Mouse (Mus musculus) hindbrain, postnatal 0 days (tissue): ENCODE results near the gene Panx2. TPM values are rescaled to one million over a fixed set of nuclear protein-coding genes. Genes with fewer than 3 reads are reported as not detected.
A peak's percentile ranks its signal among the peaks of the same experiment; 100 is the strongest.

ENCODE experiments used
- ATAC-seq: fragments of 200-750 bp; cut with Nextera tagmentation; 2 replicates; pipeline ENCODE4 v1.8.0; 2017; ENCODE audit warnings: mild to moderate bottlenecking, moderate TSS enrichment, moderate library complexity
- DNase-seq: peaks from one replicate; pipeline ENCODE4 v3.0.0-alpha.2; 2015; ENCODE audit warnings: low spot score
- H3K27ac ChIP-seq: fragments of 300-500 bp; sonication (generic); 2 replicates; pipeline ENCODE4 v1.5.1; 2014; ENCODE audit warnings: mild to moderate bottlenecking
- H3K27me3 ChIP-seq: fragments of 300-500 bp; sonication (generic); 2 replicates; pipeline ENCODE4 v1.6.1; 2014; ENCODE audit warnings: low read length, mixed read lengths; ENCODE audit not compliant: insufficient read depth
- H3K36me3 ChIP-seq: fragments of 300-500 bp; sonication (generic); 2 replicates; pipeline ENCODE4 v1.6.1; 2014; ENCODE audit warnings: low read length, mixed read lengths; ENCODE audit not compliant: insufficient read depth
- H3K4me1 ChIP-seq: fragments of 300-500 bp; sonication (generic); 2 replicates; pipeline ENCODE4 v1.6.1; 2014; ENCODE audit warnings: antibody characterized with exemption, low read length, mixed read lengths; ENCODE audit not compliant: insufficient read depth
- H3K4me2 ChIP-seq: fragments of 300-500 bp; sonication (generic); 2 replicates; pipeline ENCODE4 v1.6.1; 2014; ENCODE audit warnings: low read depth, mild to moderate bottlenecking, low read length, moderate library complexity, mixed read lengths
- H3K4me3 ChIP-seq: fragments of 300-500 bp; sonication (generic); 2 replicates; pipeline ENCODE4 v1.5.1; 2014; ENCODE audit warnings: low read length
- H3K9ac ChIP-seq: fragments of 300-500 bp; sonication (generic); replicated peaks from 2 replicates; pipeline ENCODE4 v1.6.1; 2014; ENCODE audit warnings: mild to moderate bottlenecking, low read length, moderate library complexity, mixed read lengths
- H3K9me3 ChIP-seq: fragments of 300-500 bp; sonication (generic); 2 replicates; pipeline ENCODE4 v1.6.1; 2016; ENCODE audit warnings: low read length, mixed read lengths
- CTCF ChIP-seq: IDR thresholded peaks from 2 replicates; pipeline ENCODE4 v1.5.1; 2016; ENCODE audit warnings: antibody characterized with exemption, control low read depth, low read depth
- WGBS: fragments of 180-500 bp; shearing (Covaris S2); extraction: QIAGEN DNeasy Blood & Tissue Kit; methylation state at CpG from one replicate; pipeline ENCODE4 v1.1.7; 2014; 5-methylcytosine and 5-hydroxymethylcytosine counted together
- polyA plus RNA-seq: library from polyadenylated mRNA; unstranded; fragments of >200 nt; fragmentation: Nextera tagmentation; extraction: Ambion mirVana; gene quantifications from 2 replicates; pipeline ENCODE4 v1.2.1, GENCODE M21; 2015
- total RNA-seq: library from RNA; depleted of rRNA; stranded (reverse); fragments of >200 nt; gene quantifications from 2 replicates; pipeline ENCODE4 v1.2.3, GENCODE M21; 2014

Gene Panx2
- total and polyA plus RNA-seq, 2 experiments from 2014 or later = 8.3 to 17.9 TPM

DNA sequence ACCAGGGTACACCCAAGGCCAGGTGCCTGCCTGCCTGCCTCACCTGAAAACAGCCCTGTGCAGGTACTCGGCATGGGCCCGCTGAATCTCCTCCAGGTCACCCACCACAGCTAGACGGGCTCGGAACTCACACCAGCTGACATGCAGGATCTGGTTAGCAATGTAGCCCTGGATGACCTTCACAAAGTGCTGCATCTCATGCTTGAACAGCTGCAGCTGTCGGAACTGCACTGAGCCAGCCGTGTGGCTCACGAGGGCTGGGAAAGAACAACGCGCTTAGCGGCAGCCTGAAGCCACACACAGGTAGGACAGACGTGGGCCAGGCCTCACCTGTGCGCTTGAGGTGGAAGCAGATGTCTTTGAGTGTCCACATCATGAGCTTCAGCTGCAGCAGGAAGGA, 41.3 kb downstream of the Panx2 start:
- Histone ChIP-seq H3K27ac (no peak overlapping the region), H3K4me2 (no peak overlapping the region), H3K36me3 (peaks cover 75% of the 10 kb centered on the region), H3K9ac (no peak overlapping the region), H3K9me3 (no peaks in the 10 kb centered on the region), H3K27me3 (no peaks in the 10 kb centered on the region), H3K4me1 (no peaks in the 10 kb centered on the region), H3K4me3 (no peak overlapping the region)
- ATAC-seq (no peak), DNase-seq (no peak)
- no peak for TF ChIP-seq CTCF
- 83% methylated on average over 12 of the region's 12 CpGs for WGBS

GRCm38 (mm10) chr15:89102646-89103045, 43.1 kb downstream of the Panx2 start:
- H3K27me3 ChIP-seq = no peaks in the 10 kb centered on the region
- DNase-seq (no peak), ATAC-seq (no peak)
- H3K9me3 ChIP-seq = no peaks in the 10 kb centered on the region
- H3K4me2 ChIP-seq = no peak overlapping the region
- peaks cover 72% of the 10 kb centered on the region for H3K36me3 ChIP-seq
- no peaks in the 10 kb centered on the region for H3K4me1 ChIP-seq
- no peak overlapping the region for H3K4me3 ChIP-seq
- no peak for TF ChIP-seq CTCF
- no peak overlapping the region for H3K9ac ChIP-seq
- 36% methylated on average over 5 of the region's 5 CpGs for WGBS
- H3K27ac ChIP-seq = no peak overlapping the region

DNA sequence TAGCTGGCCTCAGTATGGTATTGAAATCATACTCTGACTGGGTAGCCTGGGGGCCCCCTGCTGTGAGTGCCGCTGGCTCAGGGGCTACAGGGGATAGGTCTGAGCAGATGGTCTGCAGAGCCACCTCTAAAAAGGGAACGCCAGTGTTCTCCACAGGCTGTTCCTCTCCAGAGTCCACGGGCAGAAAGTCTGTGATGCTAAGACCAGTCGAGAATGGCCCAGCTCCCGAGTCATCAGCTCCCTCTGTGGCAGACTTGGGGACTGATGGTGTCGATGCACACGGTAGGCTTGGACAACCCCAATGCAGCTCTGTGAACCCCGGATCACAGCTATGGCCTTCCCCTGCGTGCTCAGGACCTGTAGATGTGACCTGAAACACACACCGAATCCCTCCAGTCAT, 44.4 kb downstream of the Panx2 start:
- no peaks in the 10 kb centered on the region for H3K27me3 ChIP-seq
- H3K4me3 ChIP-seq = no peak overlapping the region
- H3K4me1 ChIP-seq = no peaks in the 10 kb centered on the region
- peaks cover 71% of the 10 kb centered on the region for H3K36me3 ChIP-seq
- 81% methylated on average over 10 of the region's 10 CpGs for WGBS
- no peak overlapping the region for H3K4me2 ChIP-seq
- H3K27ac ChIP-seq = no peak overlapping the region
- ATAC-seq (0 out of 2 replicates have a peak, but pooled peaks have one; percentile 15), DNase-seq (no peak)
- no peak for TF ChIP-seq CTCF
- H3K9me3 ChIP-seq = no peaks in the 10 kb centered on the region
- no peak overlapping the region for H3K9ac ChIP-seq

DNA sequence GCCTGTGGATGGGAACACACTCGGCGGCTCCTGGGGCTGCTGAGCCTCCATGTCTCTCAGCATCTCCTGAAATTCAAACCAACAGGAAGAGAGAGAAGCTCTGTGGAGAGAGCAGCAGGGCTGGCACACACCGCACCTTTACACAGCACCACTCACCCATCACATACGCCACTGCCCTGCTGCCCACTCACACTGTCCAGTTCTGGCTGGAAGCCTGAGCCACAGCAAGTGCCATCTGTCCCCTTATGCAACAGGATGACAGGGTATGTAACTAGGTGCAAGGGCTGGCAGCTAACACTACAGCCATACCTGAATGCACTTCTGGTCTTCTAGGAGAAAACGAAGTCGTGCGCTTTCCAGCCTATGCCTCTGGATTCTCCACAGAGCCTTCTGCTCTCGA, 44.9 kb downstream of the Panx2 start:
- H3K4me1 ChIP-seq = no peaks in the 10 kb centered on the region
- no peaks in the 10 kb centered on the region for H3K9me3 ChIP-seq
- no peaks in the 10 kb centered on the region for H3K27me3 ChIP-seq
- ATAC-seq (0 out of 2 replicates have a peak, but pooled peaks have one; percentile 40), DNase-seq (peak; percentile 18)
- H3K9ac ChIP-seq = no peak overlapping the region
- H3K4me3 ChIP-seq = no peak overlapping the region
- no peak for TF ChIP-seq CTCF
- no peak overlapping the region for H3K4me2 ChIP-seq
- 89% methylated on average over 8 of the region's 8 CpGs for WGBS
- H3K36me3 ChIP-seq = peaks cover 72% of the 10 kb centered on the region
- no peak overlapping the region for H3K27ac ChIP-seq

DNA sequence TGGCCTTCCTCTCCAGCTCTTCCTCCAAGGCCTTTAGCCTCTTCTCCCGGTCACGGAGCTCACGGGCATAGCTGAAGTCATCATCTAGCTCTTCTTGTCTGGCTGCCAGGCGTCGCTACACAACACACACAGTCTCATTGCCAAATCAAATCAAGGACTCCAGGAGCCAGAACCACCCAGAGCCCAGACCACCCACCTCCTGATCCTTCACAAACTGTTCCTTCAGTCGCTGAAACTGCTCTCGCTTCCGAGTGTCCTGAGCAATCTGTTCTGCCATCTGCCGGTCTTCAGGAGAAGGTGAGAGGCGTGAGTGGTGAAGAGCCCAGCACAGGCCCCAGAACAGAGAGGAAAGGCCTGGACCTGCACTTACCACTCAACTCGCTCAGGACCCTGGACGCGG, 46.5 kb downstream of the Panx2 start:
- Histone ChIP-seq H3K4me3 (no peak overlapping the region), H3K27me3 (no peaks in the 10 kb centered on the region), H3K27ac (no peak overlapping the region), H3K36me3 (peaks cover 73% of the 10 kb centered on the region), H3K9me3 (no peaks in the 10 kb centered on the region), H3K4me2 (no peak overlapping the region), H3K9ac (no peak overlapping the region), H3K4me1 (no peaks in the 10 kb centered on the region)
- no peak for ATAC-seq
- no peak for DNase-seq
- 84% methylated on average over 13 of the region's 13 CpGs for WGBS
- TF ChIP-seq CTCF = no peak

GRCm38 (mm10) chr15:89106976-89107375, 47.4 kb downstream of the Panx2 start:
- Histone ChIP-seq H3K4me3 (no peak overlapping the region), H3K4me1 (no peaks in the 10 kb centered on the region), H3K27me3 (no peaks in the 10 kb centered on the region), H3K36me3 (peaks cover 70% of the 10 kb centered on the region), H3K9me3 (no peaks in the 10 kb centered on the region), H3K4me2 (no peak overlapping the region), H3K27ac (no peak overlapping the region), H3K9ac (no peak overlapping the region)
- DNase-seq (no peak), ATAC-seq (no peak)
- no peak for TF ChIP-seq CTCF
- 96% methylated on average over 1 of the region's 1 CpGs for WGBS

- DNase-seq (no peak), ATAC-seq (no peak)
- Histone ChIP-seq H3K4me3 (no peak overlapping the region), H3K9ac (no peak overlapping the region), H3K27ac (no peak overlapping the region), H3K4me2 (no peak overlapping the region), H3K4me1 (no peaks in the 10 kb centered on the region), H3K9me3 (no peaks in the 10 kb centered on the region), H3K27me3 (no peaks in the 10 kb centered on the region), H3K36me3 (peaks cover 62% of the 10 kb centered on the region)
- TF ChIP-seq CTCF = no peak
- 71% methylated on average over 9 of the region's 9 CpGs for WGBS
These were observed 50.6 kb downstream of the Panx2 start for GRCm38 (mm10) chr15:89110147-89110546.
